In the genomic region with DNA sequence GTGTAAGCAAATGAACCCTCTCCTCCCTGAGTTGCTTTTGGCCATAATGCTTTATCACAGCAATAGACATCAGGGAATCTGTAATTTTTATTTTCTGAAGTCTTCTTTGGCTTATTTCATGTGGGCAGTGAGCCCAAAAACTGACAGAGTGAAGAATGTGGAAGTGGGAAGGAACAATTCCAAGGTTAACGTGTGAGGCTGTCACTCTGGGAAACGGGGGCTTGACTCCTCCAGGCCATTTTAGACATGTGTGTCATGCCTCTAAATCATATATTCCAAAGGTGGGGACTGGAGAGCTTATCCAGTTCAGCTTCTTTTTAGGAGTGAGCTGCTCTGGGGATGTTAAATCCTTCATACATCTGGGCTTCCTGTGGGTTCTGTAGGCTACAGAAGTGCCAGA, we compare ENCODE assay signal across 21 mouse cellular contexts.
DNase-seq lines count a peak whose midpoint lies in the region; ATAC-seq lines count a peak whose summit lies in the region.
"Had no signal": no experiment of that assay in that cellular context is flagged by ENCODE, and none has a peak within 500 bp of the region (broad histone marks: within the 10 kb centered on the region; RNA-seq: fewer than 3 reads in every experiment).

No protein-coding gene starts in this region.

- H3K9ac ChIP-seq in embryonic facial prominence, embryonic 14.5 days (ENCODE audit: low read depth, low read length), result no peak overlapping the region
- H3K9ac ChIP-seq: forebrain, postnatal 0 days; heart, embryonic 15.5 days; hindbrain, embryonic 13.5 days; liver, embryonic 12.5 days; midbrain, embryonic 12.5 days; neural tube, embryonic 15.5 days had no signal

- no peaks in the 10 kb centered on the region for H3K9me3 ChIP-seq in embryonic facial prominence, embryonic 14.5 days (ENCODE audit: control insufficient read depth, low read length)
- H3K9me3 ChIP-seq in embryonic facial prominence, embryonic 10.5 days, result no peaks in the 10 kb centered on the region
- H3K9me3 ChIP-seq: heart, embryonic 15.5 days; hindbrain, embryonic 13.5 days; liver, embryonic 12.5 days; midbrain, embryonic 12.5 days; neural tube, embryonic 15.5 days had no signal

- H3K4me2 ChIP-seq in embryonic facial prominence, embryonic 14.5 days (ENCODE audit: low read depth, low read length), result no peak overlapping the region
- H3K4me2 ChIP-seq: heart, embryonic 15.5 days; hindbrain, embryonic 13.5 days; liver, embryonic 12.5 days; midbrain, embryonic 12.5 days; neural tube, embryonic 15.5 days had no signal

- H3K4me3 ChIP-seq in embryonic facial prominence, embryonic 14.5 days (ENCODE audit: low read depth, low read length), result no peak overlapping the region
- H3K4me3 ChIP-seq in embryonic facial prominence, embryonic 10.5 days, result no peak overlapping the region
- H3K4me3 ChIP-seq: heart, embryonic 15.5 days; hindbrain, embryonic 13.5 days; liver, embryonic 12.5 days; midbrain, embryonic 12.5 days; neural tube, embryonic 15.5 days had no signal

- H3K27me3 ChIP-seq in embryonic facial prominence, embryonic 14.5 days (replicated peaks; ENCODE audit: control insufficient read depth, insufficient read depth, low read length), result no peaks in the 10 kb centered on the region
- no peaks in the 10 kb centered on the region for H3K27me3 ChIP-seq in embryonic facial prominence, embryonic 10.5 days (replicated peaks; ENCODE audit: low read depth, poor library complexity, severe bottlenecking)
- H3K27me3 ChIP-seq: heart, embryonic 15.5 days; hindbrain, embryonic 13.5 days; liver, embryonic 12.5 days; midbrain, embryonic 12.5 days; neural tube, embryonic 15.5 days had no signal

- no peaks in the 10 kb centered on the region for H3K4me1 ChIP-seq in embryonic facial prominence, embryonic 14.5 days (ENCODE audit: control insufficient read depth, insufficient read depth, low read length)
- H3K4me1 ChIP-seq in embryonic facial prominence, embryonic 10.5 days, result no peaks in the 10 kb centered on the region
- H3K4me1 ChIP-seq: heart, embryonic 15.5 days; hindbrain, embryonic 13.5 days; liver, embryonic 12.5 days; midbrain, embryonic 12.5 days; neural tube, embryonic 15.5 days had no signal

- H3K36me3 ChIP-seq in embryonic facial prominence, embryonic 14.5 days (ENCODE audit: control insufficient read depth, insufficient read depth, low read length), result no peaks in the 10 kb centered on the region
- no peaks in the 10 kb centered on the region for H3K36me3 ChIP-seq in embryonic facial prominence, embryonic 10.5 days (replicated peaks)
- H3K36me3 ChIP-seq: heart, embryonic 15.5 days; hindbrain, embryonic 13.5 days; liver, embryonic 12.5 days; midbrain, embryonic 12.5 days; neural tube, embryonic 15.5 days had no signal

- WGBS in embryonic facial prominence, embryonic 14.5 days, result 43% methylated on average over 2 of the region's 2 CpGs
- WGBS in embryonic facial prominence, embryonic 10.5 days, result 83% methylated on average over 2 of the region's 2 CpGs

- no peak overlapping the region for H3K27ac ChIP-seq in embryonic facial prominence, embryonic 14.5 days (replicated peaks; ENCODE audit: low read depth, low read length)
- H3K27ac ChIP-seq in embryonic facial prominence, embryonic 10.5 days (replicated peaks), result no peak overlapping the region
- H3K27ac ChIP-seq: heart, embryonic 15.5 days; hindbrain, embryonic 13.5 days; liver, embryonic 12.5 days; midbrain, embryonic 12.5 days; neural tube, embryonic 15.5 days had no signal

- no peak; the same call in 1 of the 2 replicates for ATAC-seq in embryonic facial prominence, embryonic 14.5 days (ENCODE audit: low read depth)
- ATAC-seq in activated CD4-positive, CD25-positive, alpha-beta regulatory T cell, adult 4 months, result no peak
- ATAC-seq: forebrain, postnatal 0 days; liver, embryonic 12.5 days had no signal

- peak; percentile 54 for DNase-seq in embryonic facial prominence, embryonic 14.5 days (ENCODE audit: low spot score)
- DNase-seq in embryonic facial prominence, embryonic 10.5 days (ENCODE audit: low spot score), result no peak
- peak; percentile 3 to 11 for DNase-seq in kidney, postnatal 4 days
- no peak for DNase-seq in kidney, postnatal 14 days
- DNase-seq in 3T3-L1 (ENCODE audit: low read depth, low spot score), result peak; percentile 53
- DNase-seq in adrenal gland, postnatal 14 days, result peak; percentile 64
- DNase-seq: cerebellum, adult 8-10 months; cerebellum, postnatal 36 days; forebrain, postnatal 0 days; gastrocnemius, postnatal 36 days; heart, postnatal 36 days; kidney, adult 11 months; left cerebral cortex, postnatal 4 days; lung, adult 2 months; spleen, adult 18-20 months had no signal

Comparison
In these comparisons a context has a peak if more than half of its experiments do, and no peak if none do; other contexts are left out.
1. DNase-seq: peak in embryonic facial prominence, embryonic 14.5 days (single experiment), kidney, postnatal 4 days (2 of 2), 3T3-L1 (single experiment) and adrenal gland, postnatal 14 days (single experiment); none in embryonic facial prominence, embryonic 10.5 days (single experiment) and kidney, postnatal 14 days (single experiment).